Mouse (Mus musculus) subcutaneous adipose tissue, adult 2 months (tissue): Measurements from ENCODE around the gene Cdh6. TPM values are rescaled to one million over a fixed set of nuclear protein-coding genes. Genes with fewer than 3 reads are reported as not detected.

Experiments used
- polyA plus RNA-seq: library from polyadenylated mRNA; depleted of rRNA; stranded (reverse); fragments of >200 nt; gene quantifications from 2 replicates; pipeline ENCODE4 v1.2.3, GENCODE M21; 2012; ENCODE audit warnings: low replicate concordance; rRNA removed

The Cdh6 gene
- 0.14 and 1.1 TPM in 2 replicates for polyA plus RNA-seq

DNA sequence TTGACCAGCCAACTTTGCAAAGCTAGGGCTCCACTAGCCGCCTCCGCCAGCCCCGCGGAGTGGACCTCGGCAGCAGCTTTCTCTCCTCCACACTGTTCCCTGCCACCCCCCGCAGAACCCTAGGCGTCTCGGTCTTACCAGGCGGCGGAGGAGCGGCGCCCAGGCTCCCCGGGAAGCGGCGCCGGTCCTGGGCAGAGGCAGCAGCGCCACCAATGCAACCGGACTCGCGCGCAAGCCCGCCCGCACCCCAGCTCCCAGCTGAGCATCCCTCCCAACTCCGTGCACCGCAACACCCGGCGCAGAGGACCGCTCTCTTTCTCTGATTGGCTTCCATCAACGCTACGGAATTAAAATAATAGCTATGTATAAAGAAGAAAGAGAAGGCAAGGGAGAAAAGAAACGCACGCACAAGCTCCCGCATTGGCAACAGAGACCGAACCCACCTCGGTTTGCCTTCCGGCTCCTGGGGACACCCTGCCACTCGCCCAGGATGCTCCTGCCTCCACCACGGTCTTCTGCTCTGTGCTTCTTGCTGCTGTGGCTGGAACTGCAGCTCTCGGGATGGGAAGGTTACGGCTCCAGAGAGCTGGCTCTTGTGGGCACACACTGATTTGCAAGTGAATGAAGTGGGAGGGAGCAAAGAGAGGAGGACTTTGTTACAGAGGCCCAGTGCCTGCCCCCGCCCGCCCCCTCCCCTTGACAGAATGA lies at the start of gene Cdh6:
TSS of gene Cdh6 (minus strand) at position 605 of the 708 bp plus-strand sequence.

